Mouse (Mus musculus): ENCODE data around the gene Capn7.

The Capn7 gene

GRCm38 (mm10) chr14:31394822-31395532, 58.5 kb downstream of the Capn7 start:
- DNase-seq (ENCODE audit: low read depth in 1 of 2, low spot score in 2 of 2): no peak

DNA sequence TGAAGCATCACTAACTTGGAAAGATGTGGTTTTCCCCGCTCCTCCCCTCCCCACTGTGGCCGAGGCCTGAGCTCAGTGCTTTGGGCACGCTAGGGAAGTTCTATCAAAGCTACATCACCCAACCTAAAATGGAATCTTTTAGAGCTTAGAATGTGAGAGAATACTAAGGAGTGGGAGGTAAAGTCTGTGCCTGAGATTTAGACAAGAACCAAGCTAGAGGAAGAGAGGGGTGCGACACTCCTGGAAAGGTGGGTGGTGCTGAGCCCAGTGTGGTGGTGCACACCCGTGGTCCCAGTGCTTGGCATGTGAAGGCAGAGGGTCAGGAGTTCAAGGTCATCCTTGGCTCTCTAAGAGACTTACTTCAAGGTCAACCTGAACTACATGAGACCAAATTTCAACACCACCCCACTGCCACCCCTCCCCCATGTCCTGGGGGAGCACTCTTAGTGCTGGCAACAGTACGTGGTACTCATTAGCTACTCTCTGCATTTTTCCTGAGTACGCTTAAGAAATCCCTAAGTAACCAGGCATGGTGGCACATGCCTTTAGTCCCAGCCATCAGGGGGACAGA, 59.3 kb downstream of the Capn7 start:
- no peak for DNase-seq (ENCODE audit: low read depth in 1 of 2, low spot score in 2 of 2)

GRCm38 (mm10) chr14:31396428-31396827, 60.0 kb downstream of the Capn7 start:
- DNase-seq (ENCODE audit: low read depth in 1 of 2, low spot score in 2 of 2): no peak

- no peak for DNase-seq (ENCODE audit: low read depth in 1 of 2, low spot score in 2 of 2)
Observed at GRCm38 (mm10) chr14:31397353-31397752, 60.9 kb downstream of the Capn7 start.

DNA sequence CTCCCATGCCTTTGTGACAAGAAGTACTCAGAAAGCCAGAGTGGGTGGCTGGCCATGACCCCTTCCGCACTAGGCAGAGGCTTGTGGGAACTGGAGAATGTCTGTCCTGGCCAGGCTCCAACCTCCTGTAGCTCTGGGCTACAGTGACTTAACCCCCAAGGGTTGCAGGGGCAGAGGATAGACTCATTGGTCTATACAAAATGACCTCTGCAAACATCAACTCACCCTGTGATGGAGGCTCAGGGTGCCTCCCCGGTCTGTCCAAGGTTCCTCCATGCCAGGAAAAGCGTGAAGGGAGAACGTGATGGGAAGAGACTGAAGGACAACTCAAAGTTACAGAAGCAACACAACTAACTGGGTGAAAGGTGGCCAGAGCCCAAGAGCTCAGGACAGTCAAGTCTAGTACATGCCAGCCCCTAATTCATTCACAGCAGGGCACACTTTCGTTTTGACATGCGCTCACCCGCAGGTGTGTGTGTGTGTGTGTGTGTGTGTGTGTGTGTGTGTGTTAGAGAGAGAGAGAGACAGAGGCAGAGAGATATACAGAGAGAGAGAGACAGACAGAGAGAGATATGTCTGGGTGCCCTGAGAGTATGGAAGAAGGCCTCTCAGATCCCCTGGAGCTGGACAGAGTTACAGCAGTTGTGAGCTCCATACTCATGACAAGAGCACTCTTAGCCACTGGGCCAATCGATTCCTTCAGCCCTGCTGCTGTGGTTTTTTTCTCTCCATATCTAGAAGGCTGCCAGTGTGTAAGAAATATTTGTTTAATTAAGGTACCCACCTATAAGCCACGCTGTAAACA, 61.6 kb downstream of the Capn7 start:
- no peak for DNase-seq (ENCODE audit: low read depth in 1 of 2, low spot score in 2 of 2)

DNA sequence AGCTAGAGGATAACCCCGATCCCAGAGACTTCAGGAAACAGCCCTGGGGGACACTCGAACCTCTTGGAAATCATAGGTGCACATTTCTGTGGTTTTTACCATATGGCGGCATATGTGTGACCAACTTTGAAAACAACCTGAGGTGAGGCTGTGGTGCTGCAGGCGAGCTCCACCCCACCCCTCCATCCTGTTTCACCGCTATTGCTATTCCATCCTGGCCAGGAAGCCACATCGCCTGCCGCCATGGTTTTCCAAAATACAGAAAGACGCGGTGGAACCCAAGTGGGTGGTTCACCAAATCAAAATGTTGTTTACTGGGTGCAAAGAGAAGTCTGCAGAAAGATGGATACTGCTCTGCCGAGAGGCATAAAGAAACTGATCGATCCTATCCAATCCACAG, 62.4 kb downstream of the Capn7 start:
- no peak for DNase-seq (ENCODE audit: low read depth in 1 of 2, low spot score in 2 of 2)

DNA sequence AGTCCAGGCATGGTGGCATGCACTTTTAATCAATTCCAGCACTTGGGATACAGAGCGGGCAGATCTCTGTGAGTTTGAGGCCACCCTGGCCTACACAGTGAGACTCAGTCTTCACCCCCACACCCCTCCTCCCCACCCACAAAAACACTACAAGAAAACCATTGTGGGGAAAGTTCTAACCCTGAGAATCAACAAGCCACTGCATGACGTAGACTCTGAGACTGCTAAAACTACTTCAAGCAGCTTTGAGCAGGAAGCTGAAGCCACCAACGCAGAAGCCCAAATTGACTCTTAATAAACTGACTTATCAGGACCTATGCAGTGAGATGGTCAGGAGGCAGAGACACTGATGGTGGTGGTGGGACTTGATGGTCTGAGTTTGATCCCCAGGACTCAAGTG, 62.8 kb downstream of the Capn7 start:
- no peak for DNase-seq (ENCODE audit: low read depth in 1 of 2, low spot score in 2 of 2)

GRCm38 (mm10) chr14:31400246-31400645, 63.8 kb downstream of the Capn7 start:
- no peak for DNase-seq (ENCODE audit: low read depth in 1 of 2, low spot score in 2 of 2)

- DNase-seq (ENCODE audit: low read depth in 1 of 2, low spot score in 2 of 2): no peak
Observed at GRCm38 (mm10) chr14:31400896-31401295, 64.5 kb downstream of the Capn7 start.

DNA sequence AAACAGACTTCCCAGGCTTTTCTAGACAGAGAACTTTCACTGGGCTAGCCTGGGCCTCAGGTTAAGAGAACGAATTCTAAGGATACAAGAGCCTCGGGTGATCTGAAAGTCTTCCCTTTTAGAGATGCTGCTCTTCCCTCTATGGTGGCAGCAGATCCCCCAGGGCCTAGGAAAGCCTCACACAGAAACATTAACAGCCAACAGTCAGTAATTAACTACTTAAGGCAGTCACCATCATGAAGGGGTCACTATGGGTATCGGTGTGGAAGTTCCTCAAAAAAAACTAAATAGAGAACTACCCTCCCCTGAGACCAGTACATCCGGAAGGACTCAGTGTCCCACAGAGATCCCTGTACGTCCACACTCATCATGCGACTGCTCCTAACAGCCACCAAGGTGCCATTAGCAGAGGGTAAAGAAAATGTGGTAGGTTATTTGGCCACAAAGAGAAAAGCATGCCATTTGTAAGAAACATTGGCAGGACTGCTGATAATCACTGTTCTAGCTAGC, 65.5 kb downstream of the Capn7 start:
- no peak for DNase-seq (ENCODE audit: low read depth in 1 of 2, low spot score in 2 of 2)

DNA sequence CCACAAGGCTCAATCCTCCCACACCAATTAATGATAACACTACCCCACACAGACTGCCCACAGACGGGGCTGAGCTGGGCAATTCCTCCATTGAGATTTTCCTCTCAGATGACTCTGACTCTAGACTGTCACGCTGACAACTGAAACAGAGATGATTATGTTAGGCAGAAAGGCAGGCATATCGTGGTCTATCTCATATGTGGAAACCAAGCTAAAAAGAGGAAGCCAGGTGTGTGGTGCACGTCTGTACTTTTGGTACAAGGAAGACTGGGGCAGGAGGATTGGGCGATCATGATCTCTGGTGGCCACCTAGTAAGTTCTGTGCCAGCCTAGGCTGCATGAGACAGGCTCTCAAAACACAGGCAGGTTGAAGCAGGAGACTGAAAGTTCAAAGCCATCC, 66.3 kb downstream of the Capn7 start:
- DNase-seq (ENCODE audit: low read depth in 1 of 2, low spot score in 2 of 2): no peak

GRCm38 (mm10) chr14:31403556-31403955, 67.1 kb downstream of the Capn7 start:
- DNase-seq (ENCODE audit: low read depth in 1 of 2, low spot score in 2 of 2): no peak

- no peak for DNase-seq (ENCODE audit: low read depth in 1 of 2, low spot score in 2 of 2)
Observed at GRCm38 (mm10) chr14:31403995-31404394, 67.6 kb downstream of the Capn7 start.

DNA sequence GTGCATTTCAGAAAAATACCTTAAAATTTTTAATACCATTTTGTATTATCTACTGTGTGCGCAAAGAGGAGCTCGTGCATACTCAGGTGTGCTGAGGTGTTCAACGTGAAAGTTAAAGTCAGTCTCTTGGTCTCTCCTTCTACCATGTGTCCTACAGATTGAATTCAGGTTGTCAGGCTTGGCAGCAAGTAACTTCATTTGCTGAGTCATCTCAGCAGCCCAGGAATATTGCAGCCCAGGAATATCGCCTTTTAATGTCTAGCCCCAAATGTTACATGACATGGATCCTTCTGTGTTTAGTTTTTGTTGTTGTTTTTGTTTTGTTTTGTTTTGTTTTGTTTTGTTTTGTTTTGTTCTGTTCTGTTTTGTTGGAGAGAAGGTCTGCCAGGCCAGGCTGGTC, 68.2 kb downstream of the Capn7 start:
- no peak for DNase-seq (ENCODE audit: low read depth in 1 of 2, low spot score in 2 of 2)

- DNase-seq (ENCODE audit: low read depth in 1 of 2, low spot score in 2 of 2): no peak
Observed at GRCm38 (mm10) chr14:31405652-31406051, 69.2 kb downstream of the Capn7 start.

DNA sequence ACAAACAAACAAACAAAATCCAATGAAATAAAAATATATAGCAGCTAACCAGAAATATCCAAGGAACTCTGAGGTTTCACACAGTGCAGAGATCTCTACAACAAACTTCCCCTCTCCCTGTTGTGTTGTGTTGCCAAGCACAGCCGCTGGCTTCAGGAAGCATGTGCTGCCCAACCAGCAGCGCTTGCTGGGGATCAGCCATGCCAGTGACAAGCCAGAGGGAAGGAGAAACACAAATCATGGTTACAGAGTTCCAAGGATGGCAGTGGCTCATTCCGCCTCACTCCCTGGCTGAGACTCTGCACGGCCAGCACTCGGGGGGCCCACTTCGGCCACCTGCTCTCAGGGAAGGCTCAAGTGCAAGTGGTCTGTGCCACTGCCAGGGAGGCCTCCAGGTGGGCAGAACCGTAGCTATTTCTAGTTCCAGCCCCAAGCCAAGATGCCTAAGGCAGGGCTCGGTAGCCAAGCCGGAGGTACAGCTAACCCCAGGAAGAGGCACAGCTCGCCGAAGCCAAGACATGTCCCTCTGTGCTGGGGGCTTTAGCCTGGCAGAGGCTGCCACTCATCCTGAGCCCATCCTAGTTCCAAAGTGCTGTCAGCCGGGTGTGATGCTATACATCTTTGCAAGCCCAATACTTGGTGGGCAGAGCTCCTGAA, 69.8 kb downstream of the Capn7 start:
- DNase-seq (ENCODE audit: low read depth in 1 of 2, low spot score in 2 of 2): no peak

- no peak for DNase-seq (ENCODE audit: low read depth in 1 of 2, low spot score in 2 of 2)
Observed at GRCm38 (mm10) chr14:31407208-31407607, 70.8 kb downstream of the Capn7 start.

GRCm38 (mm10) chr14:31407911-31408604, 71.6 kb downstream of the Capn7 start:
- DNase-seq (ENCODE audit: low read depth in 1 of 2, low spot score in 2 of 2): no peak

GRCm38 (mm10) chr14:31408666-31409065, 72.2 kb downstream of the Capn7 start:
- no peak for DNase-seq (ENCODE audit: low read depth in 1 of 2, low spot score in 2 of 2)

GRCm38 (mm10) chr14:31410123-31410724, 73.8 kb downstream of the Capn7 start:
- no peak for DNase-seq (ENCODE audit: low read depth in 1 of 2, low spot score in 2 of 2)

- DNase-seq (ENCODE audit: low read depth in 1 of 2, low spot score in 2 of 2): no peak
Observed at GRCm38 (mm10) chr14:31410737-31411136, 74.3 kb downstream of the Capn7 start.

Measured in monocyte, adult 2 months (primary cell).